22 mouse cellular contexts compared by ENCODE assay signal in genomic region chr12:27076107-27076738, GRCm38 (mm10).
A peak's percentile ranks its signal among the peaks of the same experiment; 100 is the strongest.
DNase-seq lines count a peak whose midpoint lies in the region; ATAC-seq and TF ChIP-seq lines count a peak whose summit lies in the region.
"Had no signal": no experiment of that assay in that cellular context is flagged by ENCODE, and none has a peak within 500 bp of the region (broad histone marks: within the 10 kb centered on the region; RNA-seq: fewer than 3 reads in every experiment).

No protein-coding gene starts in this region.

- DNase-seq in retina, postnatal 1 day: peak; percentile 72
- no peak for DNase-seq in retina, embryonic 14.5 days (ENCODE audit: low spot score)
- DNase-seq in forebrain, embryonic 14.5 days (ENCODE audit: low spot score): peak; percentile 85
- no peak for DNase-seq in stomach, postnatal 0 days (ENCODE audit: low spot score)
- DNase-seq: adrenal gland, adult 2 months; adrenal gland, postnatal 14 days; cerebellum, adult 11-12 months; cerebellum, adult 9-10 months; cerebellum, postnatal 14 days; gastrocnemius, postnatal 25 days; heart, adult 18-20 months; heart, postnatal 10 days; heart, postnatal 4 days; kidney, adult 18-20 months had no signal

- 0 out of 2 replicates have a peak, but pooled peaks cover 5% of the 10 kb centered on the region for H3K9me3 ChIP-seq in hindbrain, embryonic 13.5 days
- H3K9me3 ChIP-seq in hindbrain, embryonic 12.5 days (replicated peaks): no peaks in the 10 kb centered on the region
- H3K9me3 ChIP-seq in forebrain, embryonic 14.5 days (replicated peaks; ENCODE audit: control insufficient read depth, low read length): no peaks in the 10 kb centered on the region
- H3K9me3 ChIP-seq in stomach, postnatal 0 days (ENCODE audit: control insufficient read depth, low read length): no peaks in the 10 kb centered on the region
- H3K9me3 ChIP-seq: heart, embryonic 12.5 days; heart, embryonic 15.5 days had no signal

- TF ChIP-seq CTCF in stomach, postnatal 0 days (IDR thresholded peaks at IDR 0.05; ENCODE audit: low read depth): no peak

- peaks cover 5% of the 10 kb centered on the region for H3K4me1 ChIP-seq in hindbrain, embryonic 13.5 days (replicated peaks)
- peaks cover 11% of the 10 kb centered on the region for H3K4me1 ChIP-seq in hindbrain, embryonic 12.5 days
- peaks cover 2% of the 10 kb centered on the region for H3K4me1 ChIP-seq in forebrain, embryonic 14.5 days (ENCODE audit: control insufficient read depth, insufficient read depth, low read length)
- no peaks in the 10 kb centered on the region for H3K4me1 ChIP-seq in stomach, postnatal 0 days (replicated peaks; ENCODE audit: control insufficient read depth, insufficient read depth)
- H3K4me1 ChIP-seq: heart, embryonic 12.5 days; heart, embryonic 15.5 days had no signal

- H3K36me3 ChIP-seq in hindbrain, embryonic 13.5 days: no peaks in the 10 kb centered on the region
- H3K36me3 ChIP-seq in hindbrain, embryonic 12.5 days: no peaks in the 10 kb centered on the region
- H3K36me3 ChIP-seq in forebrain, embryonic 14.5 days (ENCODE audit: control insufficient read depth, insufficient read depth, low read length): no peaks in the 10 kb centered on the region
- H3K36me3 ChIP-seq in stomach, postnatal 0 days (ENCODE audit: control insufficient read depth, insufficient read depth, low read length): no peaks in the 10 kb centered on the region
- H3K36me3 ChIP-seq: heart, embryonic 12.5 days; heart, embryonic 15.5 days had no signal

- ATAC-seq in hindbrain, embryonic 13.5 days (ENCODE audit: low FRiP score): no peak
- no peak for ATAC-seq in hindbrain, embryonic 12.5 days (ENCODE audit: low FRiP score)
- ATAC-seq in forebrain, embryonic 14.5 days: peak; percentile 87
- no peak for ATAC-seq in inflammation-experienced regulatory T-cells, adult 6 months
- no peak for ATAC-seq in stomach, postnatal 0 days (ENCODE audit: low FRiP score, low TSS enrichment)
- ATAC-seq: CD4-positive, CD25-positive, alpha-beta regulatory T cell, adult 4 months; hindbrain, embryonic 16.5 days; intestine, embryonic 16.5 days had no signal

- no peak overlapping the region for H3K4me3 ChIP-seq in hindbrain, embryonic 13.5 days
- H3K4me3 ChIP-seq in hindbrain, embryonic 12.5 days: no peak overlapping the region
- H3K4me3 ChIP-seq in forebrain, embryonic 14.5 days (ENCODE audit: low read depth, low read length): no peak overlapping the region
- H3K4me3 ChIP-seq in stomach, postnatal 0 days (ENCODE audit: low read depth, low read length): no peak overlapping the region
- H3K4me3 ChIP-seq: heart, embryonic 12.5 days; heart, embryonic 15.5 days had no signal

- H3K27me3 ChIP-seq in hindbrain, embryonic 13.5 days: no peaks in the 10 kb centered on the region
- H3K27me3 ChIP-seq in hindbrain, embryonic 12.5 days: no peaks in the 10 kb centered on the region
- no peaks in the 10 kb centered on the region for H3K27me3 ChIP-seq in forebrain, embryonic 14.5 days (replicated peaks; ENCODE audit: control insufficient read depth, insufficient read depth, low read length)
- no peaks in the 10 kb centered on the region for H3K27me3 ChIP-seq in stomach, postnatal 0 days (ENCODE audit: control insufficient read depth, insufficient read depth, low read length)
- H3K27me3 ChIP-seq: heart, embryonic 12.5 days; heart, embryonic 15.5 days had no signal

- TF ChIP-seq EP300 in stomach, postnatal 0 days (optimal IDR thresholded peaks at IDR 0.05): no peak

- H3K9ac ChIP-seq in hindbrain, embryonic 13.5 days: no peak overlapping the region
- H3K9ac ChIP-seq in hindbrain, embryonic 12.5 days: no peak overlapping the region
- H3K9ac ChIP-seq in forebrain, embryonic 14.5 days (ENCODE audit: low read length): no peak overlapping the region
- no peak overlapping the region for H3K9ac ChIP-seq in stomach, postnatal 0 days (ENCODE audit: low read length)
- H3K9ac ChIP-seq: heart, embryonic 12.5 days; heart, embryonic 15.5 days had no signal

- no peak overlapping the region for H3K4me2 ChIP-seq in hindbrain, embryonic 13.5 days
- no peak overlapping the region for H3K4me2 ChIP-seq in hindbrain, embryonic 12.5 days (replicated peaks)
- H3K4me2 ChIP-seq in forebrain, embryonic 14.5 days (ENCODE audit: low read length): no peak overlapping the region
- H3K4me2 ChIP-seq in stomach, postnatal 0 days (replicated peaks; ENCODE audit: low read depth): no peak overlapping the region
- H3K4me2 ChIP-seq: heart, embryonic 12.5 days; heart, embryonic 15.5 days had no signal

- WGBS in hindbrain, embryonic 13.5 days: 57% methylated on average over 6 of the region's 6 CpGs
- 70% methylated on average over 6 of the region's 6 CpGs for WGBS in hindbrain, embryonic 12.5 days
- WGBS in forebrain, embryonic 14.5 days: 7% methylated on average over 6 of the region's 6 CpGs
- 88% methylated on average over 6 of the region's 6 CpGs for WGBS in stomach, postnatal 0 days

- peak overlapping the region; percentile 52; the same call in 1 of the 2 replicates for H3K27ac ChIP-seq in hindbrain, embryonic 13.5 days
- H3K27ac ChIP-seq in hindbrain, embryonic 12.5 days: no peak overlapping the region; the same call in 1 of the 2 replicates
- H3K27ac ChIP-seq in forebrain, embryonic 14.5 days (ENCODE audit: low read depth, low read length): no peak overlapping the region
- H3K27ac ChIP-seq in stomach, postnatal 0 days (replicated peaks): no peak overlapping the region
- H3K27ac ChIP-seq: heart, embryonic 15.5 days had no signal

Comparison
In these comparisons a context has a peak if more than half of its experiments do, and no peak if none do; other contexts are left out.
1. DNase-seq: peak in retina, postnatal 1 day (single experiment) and forebrain, embryonic 14.5 days (single experiment); none in retina, embryonic 14.5 days (single experiment) and stomach, postnatal 0 days (single experiment).